ENCODE assay signal across 8 mouse cellular contexts in the genomic region with DNA sequence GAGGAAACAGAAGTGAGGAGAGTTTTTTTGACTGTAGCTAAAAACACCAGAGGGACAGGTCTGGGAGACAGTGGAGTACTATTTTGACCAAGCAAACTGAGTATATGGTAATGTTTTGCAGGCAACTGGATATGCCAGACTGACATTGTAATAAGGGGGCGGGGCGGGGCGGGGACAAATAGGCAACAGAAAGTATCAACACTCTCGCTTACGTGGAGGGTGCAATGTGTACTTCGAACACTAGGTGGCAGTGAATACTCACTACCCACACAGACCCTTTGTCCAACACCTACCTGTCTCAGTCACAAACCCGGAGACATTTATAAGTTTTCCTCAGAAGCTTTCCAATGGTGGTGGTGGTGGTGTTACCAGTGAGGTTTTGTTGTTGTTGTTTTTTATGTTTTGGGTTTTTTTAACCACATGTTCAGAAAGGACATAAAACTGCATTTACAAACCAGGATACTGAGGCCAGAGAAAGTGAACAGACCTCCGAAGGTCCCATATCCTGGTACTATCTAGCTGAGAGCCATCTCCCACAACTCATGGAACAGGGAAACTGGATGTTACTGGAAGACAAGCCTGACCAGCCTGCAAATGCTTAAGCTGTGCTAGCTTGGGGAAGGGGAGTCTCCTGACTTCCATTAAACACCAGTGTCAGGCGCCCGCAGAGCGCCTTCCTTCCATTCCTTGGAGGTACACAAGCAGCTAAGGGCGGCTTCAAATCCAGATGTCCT.
DNase-seq lines count a peak whose midpoint lies in the region; ATAC-seq and TF ChIP-seq lines count a peak whose summit lies in the region.

No protein-coding gene starts in this region.

- ATAC-seq in cerebellum, adult (ENCODE audit: insufficient number of reproducible peaks, low FRiP score, low TSS enrichment) = no peak
- ATAC-seq in midbrain, embryonic 14.5 days (ENCODE audit: low FRiP score, low TSS enrichment) = peak; percentile 60; the same call in 1 of the 2 replicates

- H3K4me1 ChIP-seq in kidney, adult 2 months (ENCODE audit: control insufficient read depth, insufficient read depth, low read length) = no peaks in the 10 kb centered on the region
- H3K4me1 ChIP-seq in limb, embryonic 10.5 days = peaks cover 41% of the 10 kb centered on the region
- H3K4me1 ChIP-seq in midbrain, embryonic 14.5 days (ENCODE audit: control insufficient read depth, insufficient read depth, low read length) = 0 out of 2 replicates have a peak, but pooled peaks cover 3% of the 10 kb centered on the region

- no peaks in the 10 kb centered on the region for H3K36me3 ChIP-seq in kidney, adult 2 months (ENCODE audit: control insufficient read depth, insufficient read depth, low read length)
- no peaks in the 10 kb centered on the region for H3K36me3 ChIP-seq in limb, embryonic 10.5 days
- no peaks in the 10 kb centered on the region for H3K36me3 ChIP-seq in midbrain, embryonic 14.5 days (ENCODE audit: control insufficient read depth, insufficient read depth, low read length)

- TF ChIP-seq CTCF in kidney, adult 2 months (conservative IDR thresholded peaks at IDR 0.05; ENCODE audit: insufficient read depth, insufficient read length, low read depth, low read length) = peak; percentile 78

- H3K4me2 ChIP-seq in midbrain, embryonic 14.5 days (ENCODE audit: low read length) = peak overlapping the region; percentile 30; the same call in 1 of the 2 replicates

- H3K4me3 ChIP-seq in kidney, adult 2 months (ENCODE audit: insufficient read depth, low read depth, low read length) = no peak overlapping the region
- peak overlapping the region; percentile 32 for H3K4me3 ChIP-seq in limb, embryonic 10.5 days
- H3K4me3 ChIP-seq in midbrain, embryonic 14.5 days (replicated peaks; ENCODE audit: low read depth, low read length) = no peak overlapping the region

- no peak overlapping the region for H3K9ac ChIP-seq in midbrain, embryonic 14.5 days (replicated peaks; ENCODE audit: low read length)

- 33% methylated on average over 12 of the region's 12 CpGs for WGBS in kidney, adult 2 months
- 34% methylated on average over 12 of the region's 12 CpGs for WGBS in limb, embryonic 10.5 days
- 37% methylated on average over 12 of the region's 12 CpGs for WGBS in midbrain, embryonic 14.5 days

- no peaks in the 10 kb centered on the region for H3K9me3 ChIP-seq in limb, embryonic 10.5 days (replicated peaks)
- no peaks in the 10 kb centered on the region for H3K9me3 ChIP-seq in midbrain, embryonic 14.5 days (ENCODE audit: control insufficient read depth, low read length)

- no peaks in the 10 kb centered on the region for H3K27me3 ChIP-seq in kidney, adult 2 months (replicated peaks; ENCODE audit: control insufficient read depth, insufficient read depth, low read length)
- peaks cover 26% of the 10 kb centered on the region for H3K27me3 ChIP-seq in limb, embryonic 10.5 days (ENCODE audit: low read depth, poor library complexity, severe bottlenecking)
- H3K27me3 ChIP-seq in midbrain, embryonic 14.5 days (ENCODE audit: control insufficient read depth, insufficient read depth, low read length) = no peaks in the 10 kb centered on the region

- no peak overlapping the region for H3K27ac ChIP-seq in kidney, adult 2 months (ENCODE audit: insufficient read depth, low read depth, low read length)
- peak overlapping the region; percentile 75 for H3K27ac ChIP-seq in limb, embryonic 10.5 days
- H3K27ac ChIP-seq in midbrain, embryonic 14.5 days (replicated peaks; ENCODE audit: low read depth, low read length) = no peak overlapping the region

- peak; percentile 63 for DNase-seq in cerebellum, adult 11 months
- DNase-seq in embryo, embryonic 11.5 days (ENCODE audit: low read depth, low spot score) = peak; percentile 77
- DNase-seq in heart, adult 18-20 months = peak; percentile 70 to 77
- peak; percentile 84 for DNase-seq in kidney, adult 2 months
- DNase-seq in limb, embryonic 10.5 days (ENCODE audit: low spot score) = peak; percentile 81
- DNase-seq in midbrain, embryonic 14.5 days = peak; percentile 89
- peak; percentile 32 to 40 for DNase-seq in spleen, postnatal 36 days (ENCODE audit: low spot score in 2 of 2)

- TF ChIP-seq POLR2A in kidney, adult 2 months (IDR thresholded peaks at IDR 0.05; ENCODE audit: low read depth, low read length) = no peak

Comparison
In these comparisons a context has a peak if more than half of its experiments do, and no peak if none do; other contexts are left out.
1. DNase-seq: peak in every context shown above with its lines; median percentile 89 in midbrain, embryonic 14.5 days; 84 in kidney, adult 2 months; 81 in limb, embryonic 10.5 days; 77 in embryo, embryonic 11.5 days; 74 in heart, adult 18-20 months; 63 in cerebellum, adult 11 months; 36 in spleen, postnatal 36 days.